In genomic region chr2:26280594-26280993, GRCm38 (mm10) we compare ENCODE assay signal across 20 mouse cellular contexts. TPM values are rescaled to one million over a fixed set of nuclear protein-coding genes. Genes with fewer than 3 reads are reported as not detected.
DNase-seq lines count a peak whose midpoint lies in the region; ATAC-seq and TF ChIP-seq lines count a peak whose summit lies in the region.
"Had no signal": no experiment of that assay in that cellular context is flagged by ENCODE, and none has a peak within 500 bp of the region (broad histone marks: within the 10 kb centered on the region; RNA-seq: fewer than 3 reads in every experiment).

No protein-coding gene starts in this region.

- no peak for TF ChIP-seq CTCF in testis, adult 2 months (IDR thresholded peaks at IDR 0.05; ENCODE audit: control insufficient read depth, insufficient read depth, insufficient replicate concordance, low read depth, low read length)

- TF ChIP-seq POLR2A in testis, adult 2 months (IDR thresholded peaks at IDR 0.05; ENCODE audit: control insufficient read depth, low read depth, low read length) = no peak

- no peak overlapping the region for H3K4me2 ChIP-seq in hindbrain, embryonic 11.5 days (replicated peaks; ENCODE audit: low read depth, low read length)
- H3K4me2 ChIP-seq: embryonic facial prominence, embryonic 12.5 days; forebrain, embryonic 13.5 days; heart, embryonic 13.5 days had no signal

- no peaks in the 10 kb centered on the region for H3K36me3 ChIP-seq in hindbrain, embryonic 10.5 days
- H3K36me3 ChIP-seq in hindbrain, embryonic 11.5 days (ENCODE audit: control insufficient read depth, insufficient read depth, low read length) = no peaks in the 10 kb centered on the region
- no peaks in the 10 kb centered on the region for H3K36me3 ChIP-seq in testis, adult 2 months (ENCODE audit: control insufficient read depth, insufficient read depth, low read length)
- H3K36me3 ChIP-seq: embryonic facial prominence, embryonic 12.5 days; heart, embryonic 13.5 days had no signal

- no peak for ATAC-seq in hindbrain, embryonic 11.5 days (ENCODE audit: low FRiP score)
- 0 out of 2 replicates have a peak, but pooled peaks have one; percentile 16 for ATAC-seq in erythroid progenitor cell, adult 5-6 weeks (replicated peaks; ENCODE audit: low FRiP score, poor library complexity, severe bottlenecking)
- ATAC-seq: forebrain, embryonic 13.5 days; hindbrain, embryonic 16.5 days had no signal

- no peak overlapping the region for H3K9ac ChIP-seq in hindbrain, embryonic 11.5 days (ENCODE audit: low read depth, low read length)
- H3K9ac ChIP-seq: embryonic facial prominence, embryonic 12.5 days; forebrain, embryonic 13.5 days; heart, embryonic 13.5 days had no signal

- peak; percentile 29 for DNase-seq in adrenal gland, postnatal 14 days
- no peak for DNase-seq in adrenal gland, adult 18-20 months (ENCODE audit: low spot score in 2 of 2)
- no peak for DNase-seq in hindbrain, embryonic 10.5 days (ENCODE audit: low spot score)
- no peak for DNase-seq in hindbrain, embryonic 11.5 days (ENCODE audit: low spot score)
- no peak for DNase-seq in Muller cell, postnatal 12 days (ENCODE audit: inconsistent ontology term)
- DNase-seq in frontal cortex, postnatal 36 days (ENCODE audit: low spot score in 2 of 2) = no peak
- DNase-seq: cerebellum, adult 11-12 months; cerebellum, adult 9-10 months; cerebellum, postnatal 25 days; gastrocnemius, postnatal 25 days; heart, adult 11 months; kidney, adult 18-20 months had no signal

- no peaks in the 10 kb centered on the region for H3K9me3 ChIP-seq in hindbrain, embryonic 10.5 days
- H3K9me3 ChIP-seq in hindbrain, embryonic 11.5 days (ENCODE audit: control insufficient read depth, low read length) = no peaks in the 10 kb centered on the region
- H3K9me3 ChIP-seq: embryonic facial prominence, embryonic 12.5 days; forebrain, embryonic 13.5 days; heart, embryonic 13.5 days had no signal

- H3K4me3 ChIP-seq in hindbrain, embryonic 10.5 days = no peak overlapping the region
- no peak overlapping the region for H3K4me3 ChIP-seq in hindbrain, embryonic 11.5 days (ENCODE audit: low read depth, low read length)
- H3K4me3 ChIP-seq in testis, adult 2 months (ENCODE audit: control insufficient read depth, low read depth, low read length) = no peak overlapping the region
- H3K4me3 ChIP-seq: embryonic facial prominence, embryonic 12.5 days; forebrain, embryonic 13.5 days; heart, embryonic 13.5 days had no signal

- WGBS in hindbrain, embryonic 10.5 days = 72% methylated on average over 11 of the region's 11 CpGs
- WGBS in hindbrain, embryonic 11.5 days = 74% methylated on average over 11 of the region's 11 CpGs

- H3K27me3 ChIP-seq in hindbrain, embryonic 10.5 days (ENCODE audit: insufficient read depth, poor library complexity, severe bottlenecking) = peaks cover 3% of the 10 kb centered on the region; the same call in 1 of the 2 replicates
- peaks cover 2% of the 10 kb centered on the region; the same call in 1 of the 2 replicates for H3K27me3 ChIP-seq in hindbrain, embryonic 11.5 days (ENCODE audit: control insufficient read depth, insufficient read depth, low read length)
- no peaks in the 10 kb centered on the region for H3K27me3 ChIP-seq in testis, adult 2 months (ENCODE audit: control insufficient read depth, insufficient read depth, low read length)
- H3K27me3 ChIP-seq: embryonic facial prominence, embryonic 12.5 days had no signal

- 0 out of 2 replicates have a peak overlapping the region, but pooled peaks have one; percentile 6 for H3K27ac ChIP-seq in hindbrain, embryonic 10.5 days
- no peak overlapping the region for H3K27ac ChIP-seq in hindbrain, embryonic 11.5 days (ENCODE audit: low read depth, low read length)
- H3K27ac ChIP-seq in testis, adult 2 months (ENCODE audit: control insufficient read depth, insufficient read depth, low read depth, low read length) = peak overlapping the region; percentile 57; the same call in 1 of the 2 replicates
- H3K27ac ChIP-seq: embryonic facial prominence, embryonic 12.5 days; forebrain, embryonic 13.5 days; heart, embryonic 13.5 days had no signal

- peaks cover 10% of the 10 kb centered on the region for H3K4me1 ChIP-seq in hindbrain, embryonic 10.5 days (replicated peaks)
- no peaks in the 10 kb centered on the region for H3K4me1 ChIP-seq in hindbrain, embryonic 11.5 days (replicated peaks; ENCODE audit: control insufficient read depth, insufficient read depth, low read length)
- H3K4me1 ChIP-seq in testis, adult 2 months (ENCODE audit: control insufficient read depth, insufficient read depth, low read length) = peaks cover 2% of the 10 kb centered on the region; the same call in 1 of the 2 replicates
- H3K4me1 ChIP-seq: embryonic facial prominence, embryonic 12.5 days had no signal

RNA-seq across cellular contexts. Expression of gene Ccdc187, which starts 13.8 kb away (rescaled TPM):
- total RNA-seq in adrenal gland, postnatal 14 days (2021) = 1.0 and 1.5 TPM in 2 replicates
- under 1 TPM; 0.50 to 0.74 TPM for total RNA-seq in adrenal gland, adult 18-20 months (2021)
- polyA plus RNA-seq in hindbrain, embryonic 10.5 days (2016; fragmentation: Nextera tagmentation; extraction: Ambion mirVana) = 0.10 and 0.20 TPM in 2 replicates
- polyA plus RNA-seq in hindbrain, embryonic 11.5 days (2014; fragmentation: Nextera tagmentation; extraction: Ambion mirVana) = 0.07 and 0.19 TPM in 2 replicates
- not detected in 2 replicates for total RNA-seq in erythroid progenitor cell, adult 5-6 weeks (2015; ENCODE audit: low replicate concordance)
- total RNA-seq in erythroid progenitor cell, adult 5-6 weeks (2017; ENCODE audit: low replicate concordance) = not detected in 2 replicates
- polyA plus RNA-seq in testis, adult 2 months (2012; rRNA removed) = 90.3 and 101 TPM in 2 replicates
- total RNA-seq: hematopoietic stem cell, adult 5-6 weeks had no signal
- polyA plus RNA-seq: kidney, embryonic 14.5 days had no signal

RNA-seq across cellular contexts. Expression of gene Gpsm1, which starts 34.7 kb away (rescaled TPM):
- 14.1 TPM in 2 replicates for total RNA-seq in adrenal gland, postnatal 14 days (2021)
- 10 to 100 TPM; 10.7 to 14.0 TPM for total RNA-seq in adrenal gland, adult 18-20 months (2021)
- polyA plus RNA-seq in hindbrain, embryonic 10.5 days (2016; fragmentation: Nextera tagmentation; extraction: Ambion mirVana) = 99.2 and 114 TPM in 2 replicates
- 46.9 and 48.5 TPM in 2 replicates for polyA plus RNA-seq in hindbrain, embryonic 11.5 days (2014; fragmentation: Nextera tagmentation; extraction: Ambion mirVana)
- total RNA-seq in erythroid progenitor cell, adult 5-6 weeks (2015; ENCODE audit: low replicate concordance) = not detected in 2 replicates
- 0.13 and 1.4 TPM in 2 replicates for total RNA-seq in erythroid progenitor cell, adult 5-6 weeks (2017; ENCODE audit: low replicate concordance)
- polyA plus RNA-seq in testis, adult 2 months (2012; rRNA removed) = 16.6 and 20.5 TPM in 2 replicates

RNA-seq across cellular contexts. Expression of gene Qsox2, which starts 43.3 kb away (rescaled TPM):
- 18.6 and 19.0 TPM in 2 replicates for total RNA-seq in adrenal gland, postnatal 14 days (2021)
- 10 to 100 TPM; 16.0 to 17.9 TPM for total RNA-seq in adrenal gland, adult 18-20 months (2021)
- polyA plus RNA-seq in hindbrain, embryonic 10.5 days (2016; fragmentation: Nextera tagmentation; extraction: Ambion mirVana) = 19.1 and 20.4 TPM in 2 replicates
- 15.8 and 16.7 TPM in 2 replicates for polyA plus RNA-seq in hindbrain, embryonic 11.5 days (2014; fragmentation: Nextera tagmentation; extraction: Ambion mirVana)
- total RNA-seq in erythroid progenitor cell, adult 5-6 weeks (2015; ENCODE audit: low replicate concordance) = 1.8 and 4.6 TPM in 2 replicates
- 2.7 and 4.7 TPM in 2 replicates for total RNA-seq in erythroid progenitor cell, adult 5-6 weeks (2017; ENCODE audit: low replicate concordance)
- polyA plus RNA-seq in testis, adult 2 months (2012; rRNA removed) = 26.3 and 33.0 TPM in 2 replicates
